Comparison of ENCODE assay signal across 16 mouse cellular contexts in genomic region chr12:26342086-26342485, GRCm38 (mm10).
A peak's percentile ranks its signal among the peaks of the same experiment; 100 is the strongest.
DNase-seq lines count a peak whose midpoint lies in the region; ATAC-seq lines count a peak whose summit lies in the region.
"Had no signal": no experiment of that assay in that cellular context is flagged by ENCODE, and none has a peak within 500 bp of the region (broad histone marks: within the 10 kb centered on the region; RNA-seq: fewer than 3 reads in every experiment).

No protein-coding gene starts in this region.

- peaks cover 6% of the 10 kb centered on the region; the same call in 1 of the 2 replicates for H3K4me1 ChIP-seq in heart, embryonic 15.5 days (replicated peaks)
- H3K4me1 ChIP-seq in limb, embryonic 12.5 days (replicated peaks): no peaks in the 10 kb centered on the region
- no peaks in the 10 kb centered on the region for H3K4me1 ChIP-seq in limb, embryonic 10.5 days

- no peak for DNase-seq in heart, adult 8-10 months (ENCODE audit: low spot score)
- DNase-seq in limb, embryonic 10.5 days (ENCODE audit: low spot score): no peak
- DNase-seq in 416B (ENCODE audit: low read depth): peak; percentile 7
- DNase-seq in spleen, postnatal 4 days (ENCODE audit: low spot score in 2 of 2): no peak
- no peak for DNase-seq in cerebellum, postnatal 25 days
- DNase-seq: heart, postnatal 36 days; right cerebral cortex, postnatal 14 days had no signal

- H3K36me3 ChIP-seq in heart, embryonic 15.5 days: no peaks in the 10 kb centered on the region
- peaks cover 26% of the 10 kb centered on the region for H3K36me3 ChIP-seq in limb, embryonic 12.5 days
- H3K36me3 ChIP-seq in limb, embryonic 10.5 days: peaks cover 28% of the 10 kb centered on the region

- ATAC-seq in heart, embryonic 15.5 days (replicated peaks; ENCODE audit: insufficient number of reproducible peaks, insufficient read depth, low FRiP score, low read depth): no peak
- ATAC-seq in limb, embryonic 12.5 days (ENCODE audit: insufficient number of reproducible peaks, insufficient read depth, low FRiP score, low TSS enrichment, low read depth): no peak
- ATAC-seq in granulocyte monocyte progenitor cell, adult 5-6 weeks (replicated peaks; ENCODE audit: poor library complexity, severe bottlenecking): peak; percentile 37; the same call in 1 of the 2 replicates
- ATAC-seq: CD4-positive, CD25-positive, alpha-beta regulatory T cell, adult 4 months; forebrain, embryonic 13.5 days; inflammation-experienced regulatory T-cells, adult 6 months had no signal

- peak overlapping the region; percentile 51 for H3K27ac ChIP-seq in heart, embryonic 15.5 days
- peak overlapping the region; percentile 35; the same call in 1 of the 2 replicates for H3K27ac ChIP-seq in limb, embryonic 12.5 days
- H3K27ac ChIP-seq in limb, embryonic 10.5 days: no peak overlapping the region
- H3K27ac ChIP-seq: forebrain, embryonic 13.5 days; liver, embryonic 14.5 days had no signal

- H3K9me3 ChIP-seq in heart, embryonic 15.5 days (replicated peaks): no peaks in the 10 kb centered on the region
- H3K9me3 ChIP-seq in limb, embryonic 12.5 days: no peaks in the 10 kb centered on the region
- no peaks in the 10 kb centered on the region for H3K9me3 ChIP-seq in limb, embryonic 10.5 days (replicated peaks)
- H3K9me3 ChIP-seq: forebrain, embryonic 13.5 days had no signal

- no peaks in the 10 kb centered on the region for H3K27me3 ChIP-seq in heart, embryonic 15.5 days
- H3K27me3 ChIP-seq in limb, embryonic 12.5 days: no peaks in the 10 kb centered on the region
- no peaks in the 10 kb centered on the region for H3K27me3 ChIP-seq in limb, embryonic 10.5 days (ENCODE audit: low read depth, poor library complexity, severe bottlenecking)
- H3K27me3 ChIP-seq: forebrain, embryonic 13.5 days had no signal

- H3K4me2 ChIP-seq in heart, embryonic 15.5 days: no peak overlapping the region
- no peak overlapping the region for H3K4me2 ChIP-seq in limb, embryonic 12.5 days
- H3K4me2 ChIP-seq: forebrain, embryonic 13.5 days; midbrain, embryonic 11.5 days had no signal

- H3K9ac ChIP-seq in heart, embryonic 15.5 days: no peak overlapping the region
- no peak overlapping the region for H3K9ac ChIP-seq in limb, embryonic 12.5 days (replicated peaks)
- H3K9ac ChIP-seq: forebrain, embryonic 13.5 days; liver, embryonic 14.5 days had no signal

- no peak overlapping the region for H3K4me3 ChIP-seq in heart, embryonic 15.5 days
- H3K4me3 ChIP-seq in limb, embryonic 12.5 days (replicated peaks): no peak overlapping the region
- no peak overlapping the region for H3K4me3 ChIP-seq in limb, embryonic 10.5 days
- H3K4me3 ChIP-seq: forebrain, embryonic 13.5 days; myocyte had no signal

- 49% methylated on average over 4 of the region's 4 CpGs for WGBS in heart, embryonic 15.5 days
- WGBS in limb, embryonic 12.5 days: 77% methylated on average over 4 of the region's 4 CpGs
- WGBS in limb, embryonic 10.5 days: 88% methylated on average over 4 of the region's 4 CpGs
